26 mouse cellular contexts compared by ENCODE assay signal in the genomic region with DNA sequence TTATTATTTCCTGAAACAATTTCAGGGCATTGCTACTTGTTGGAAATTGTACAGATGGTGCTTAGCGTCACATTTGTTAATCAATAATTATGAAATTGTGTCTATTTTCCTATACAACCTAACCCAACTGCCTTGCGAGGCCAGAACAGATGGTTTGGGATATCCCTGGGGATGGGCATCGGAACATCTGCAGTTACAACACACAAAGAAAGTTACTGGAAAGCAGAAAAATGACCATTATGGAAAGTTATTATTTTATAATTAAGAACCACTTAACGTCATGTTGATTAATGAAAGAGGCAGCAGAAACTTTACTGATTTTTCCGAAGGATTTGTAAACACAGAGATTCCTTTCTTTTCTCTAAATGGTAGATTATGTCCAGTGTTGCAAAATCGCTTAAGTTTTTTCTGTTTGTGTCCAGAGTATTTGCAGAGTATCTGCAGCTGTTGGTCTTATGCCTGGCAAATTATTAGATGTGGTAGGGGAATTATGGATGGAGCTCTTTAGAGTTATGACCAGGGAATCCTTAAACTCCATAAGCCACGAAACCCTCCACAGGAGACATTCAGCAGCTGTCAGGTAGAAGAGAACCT.
DNase-seq lines count a peak whose midpoint lies in the region; ATAC-seq and TF ChIP-seq lines count a peak whose summit lies in the region.
"Had no signal": no experiment of that assay in that cellular context is flagged by ENCODE, and none has a peak within 500 bp of the region (broad histone marks: within the 10 kb centered on the region; RNA-seq: fewer than 3 reads in every experiment).

No protein-coding gene starts in this region.

- TF ChIP-seq CTCF in intestine, postnatal 0 days (IDR thresholded peaks at IDR 0.05; ENCODE audit: low read depth): no peak
- no peak for TF ChIP-seq CTCF in lung, embryonic 14.5 days (IDR thresholded peaks at IDR 0.05; ENCODE audit: low read depth)
- no peak for TF ChIP-seq CTCF in lung, postnatal 0 days (IDR thresholded peaks at IDR 0.05)
- TF ChIP-seq CTCF in lung, adult 2 months (IDR thresholded peaks at IDR 0.05; ENCODE audit: insufficient read depth, low read length): no peak

- H3K27me3 ChIP-seq in intestine, embryonic 15.5 days (replicated peaks): no peaks in the 10 kb centered on the region
- H3K27me3 ChIP-seq in intestine, postnatal 0 days (replicated peaks; ENCODE audit: control insufficient read depth, insufficient read depth, low read length): no peaks in the 10 kb centered on the region
- H3K27me3 ChIP-seq in lung, embryonic 14.5 days (ENCODE audit: insufficient read depth, low read length): no peaks in the 10 kb centered on the region
- H3K27me3 ChIP-seq in lung, postnatal 0 days (replicated peaks; ENCODE audit: insufficient read depth, low read length): no peaks in the 10 kb centered on the region
- H3K27me3 ChIP-seq: CH12.LX; heart, embryonic 12.5 days; heart, embryonic 15.5 days had no signal

- no peak overlapping the region for H3K4me3 ChIP-seq in intestine, embryonic 15.5 days (replicated peaks)
- H3K4me3 ChIP-seq in intestine, postnatal 0 days (ENCODE audit: low read depth, low read length): no peak overlapping the region
- H3K4me3 ChIP-seq in lung, embryonic 14.5 days (ENCODE audit: low read depth, low read length): no peak overlapping the region
- no peak overlapping the region for H3K4me3 ChIP-seq in lung, postnatal 0 days (ENCODE audit: low read depth, low read length)
- no peak overlapping the region for H3K4me3 ChIP-seq in lung, adult 2 months (replicated peaks; ENCODE audit: extremely low read depth, low read depth, low read length)
- H3K4me3 ChIP-seq: gastrocnemius, adult 2 months; heart, embryonic 12.5 days; heart, embryonic 15.5 days had no signal

- H3K9me3 ChIP-seq in intestine, embryonic 15.5 days: no peaks in the 10 kb centered on the region
- H3K9me3 ChIP-seq in intestine, postnatal 0 days (ENCODE audit: control insufficient read depth): no peaks in the 10 kb centered on the region
- H3K9me3 ChIP-seq in lung, embryonic 14.5 days (ENCODE audit: low read depth, low read length): no peaks in the 10 kb centered on the region
- no peaks in the 10 kb centered on the region for H3K9me3 ChIP-seq in lung, postnatal 0 days (ENCODE audit: low read length)
- H3K9me3 ChIP-seq: heart, embryonic 12.5 days; heart, embryonic 15.5 days had no signal

- H3K9ac ChIP-seq in intestine, embryonic 15.5 days: no peak overlapping the region
- no peak overlapping the region for H3K9ac ChIP-seq in intestine, postnatal 0 days (ENCODE audit: low read depth, low read length)
- no peak overlapping the region for H3K9ac ChIP-seq in lung, embryonic 14.5 days
- H3K9ac ChIP-seq in lung, postnatal 0 days (replicated peaks; ENCODE audit: low read depth): no peak overlapping the region
- H3K9ac ChIP-seq: forebrain, postnatal 0 days; heart, embryonic 12.5 days; heart, embryonic 15.5 days; hindbrain, embryonic 14.5 days had no signal

- H3K27ac ChIP-seq in intestine, embryonic 15.5 days: no peak overlapping the region
- H3K27ac ChIP-seq in intestine, postnatal 0 days (ENCODE audit: low read depth, low read length): no peak overlapping the region
- no peak overlapping the region for H3K27ac ChIP-seq in lung, embryonic 14.5 days (ENCODE audit: low read depth)
- H3K27ac ChIP-seq in lung, postnatal 0 days (ENCODE audit: low read length): no peak overlapping the region
- H3K27ac ChIP-seq: gastrocnemius, adult 2 months; heart, embryonic 15.5 days; hindbrain, embryonic 14.5 days had no signal

- no peaks in the 10 kb centered on the region for H3K4me1 ChIP-seq in intestine, embryonic 15.5 days (replicated peaks)
- H3K4me1 ChIP-seq in intestine, postnatal 0 days (replicated peaks; ENCODE audit: control insufficient read depth, insufficient read depth, low read length): no peaks in the 10 kb centered on the region
- H3K4me1 ChIP-seq in lung, embryonic 14.5 days (ENCODE audit: insufficient read depth): peaks cover 5% of the 10 kb centered on the region; the same call in 1 of the 2 replicates
- no peaks in the 10 kb centered on the region for H3K4me1 ChIP-seq in lung, postnatal 0 days (ENCODE audit: insufficient read depth, low read depth, low read length)
- no peaks in the 10 kb centered on the region for H3K4me1 ChIP-seq in lung, adult 2 months (ENCODE audit: control insufficient read depth, insufficient read depth, low read length)
- H3K4me1 ChIP-seq: heart, embryonic 12.5 days; heart, embryonic 15.5 days had no signal

- no peak for TF ChIP-seq POLR2A in lung, adult 2 months (IDR thresholded peaks at IDR 0.05; ENCODE audit: borderline replicate concordance, extremely low read depth, low read depth, low read length)

- DNase-seq in lung, embryonic 14.5 days: peak; percentile 87
- no peak for DNase-seq in lung, postnatal 4 days
- peak; percentile 93 for DNase-seq in lung, postnatal 0 days (ENCODE audit: low spot score)
- no peak for DNase-seq in lung, adult 2 months
- DNase-seq: adrenal gland, postnatal 10 days; adrenal gland, postnatal 36 days; B cell, adult 2 months; cerebellum, adult 18-20 months; cerebellum, adult 9-10 months; cerebellum, postnatal 14 days; forebrain, postnatal 0 days; gastrocnemius, adult 2 months; gastrocnemius, postnatal 14 days; heart, adult 18-20 months; heart, postnatal 10 days; heart, postnatal 4 days had no signal

- 0 out of 2 replicates have a peak, but pooled peaks have one; percentile 20 for ATAC-seq in intestine, embryonic 15.5 days
- ATAC-seq in intestine, postnatal 0 days: no peak
- ATAC-seq in lung, embryonic 14.5 days (ENCODE audit: insufficient read depth): peak; percentile 87
- peak; percentile 80 for ATAC-seq in lung, postnatal 0 days
- no peak for ATAC-seq in erythroid progenitor cell, adult 5-6 weeks (replicated peaks; ENCODE audit: low FRiP score, poor library complexity, severe bottlenecking)
- ATAC-seq: forebrain, embryonic 14.5 days; forebrain, postnatal 0 days; Patski had no signal

- TF ChIP-seq EP300 in lung, postnatal 0 days (IDR thresholded peaks at IDR 0.05): peak; percentile 65

- WGBS in intestine, embryonic 15.5 days: 51% methylated on average over 7 of the region's 7 CpGs
- 60% methylated on average over 7 of the region's 7 CpGs for WGBS in intestine, postnatal 0 days
- 41% methylated on average over 7 of the region's 7 CpGs for WGBS in lung, embryonic 14.5 days
- 49% methylated on average over 7 of the region's 7 CpGs for WGBS in lung, postnatal 0 days
- WGBS in lung, adult 2 months: 67% methylated on average over 7 of the region's 7 CpGs

- H3K4me2 ChIP-seq in intestine, embryonic 15.5 days (replicated peaks): no peak overlapping the region
- no peak overlapping the region for H3K4me2 ChIP-seq in intestine, postnatal 0 days (replicated peaks; ENCODE audit: low read depth)
- no peak overlapping the region for H3K4me2 ChIP-seq in lung, embryonic 14.5 days
- H3K4me2 ChIP-seq in lung, postnatal 0 days (replicated peaks; ENCODE audit: low read depth, low read length): no peak overlapping the region
- H3K4me2 ChIP-seq: heart, embryonic 12.5 days; heart, embryonic 15.5 days; hindbrain, embryonic 14.5 days had no signal

- no peaks in the 10 kb centered on the region for H3K36me3 ChIP-seq in intestine, embryonic 15.5 days
- H3K36me3 ChIP-seq in intestine, postnatal 0 days (ENCODE audit: control insufficient read depth, insufficient read depth): no peaks in the 10 kb centered on the region
- no peaks in the 10 kb centered on the region for H3K36me3 ChIP-seq in lung, embryonic 14.5 days (ENCODE audit: insufficient read depth)
- H3K36me3 ChIP-seq in lung, postnatal 0 days (ENCODE audit: insufficient read depth, low read length): no peaks in the 10 kb centered on the region
- H3K36me3 ChIP-seq: G1E; heart, embryonic 12.5 days; heart, embryonic 15.5 days had no signal

Comparison
In these comparisons a context has a peak if more than half of its experiments do, and no peak if none do; other contexts are left out.
1. ATAC-seq: peak in intestine, embryonic 15.5 days (single experiment), lung, embryonic 14.5 days (single experiment) and lung, postnatal 0 days (single experiment); none in intestine, postnatal 0 days (single experiment) and erythroid progenitor cell, adult 5-6 weeks (single experiment).
2. DNase-seq: peak in lung, embryonic 14.5 days (single experiment) and lung, postnatal 0 days (single experiment); none in lung, postnatal 4 days (0 of 2) and lung, adult 2 months (single experiment).